In genomic region chr1:157017198-157017994, GRCm38 (mm10) we compare ENCODE assay signal across 13 mouse cellular contexts.
DNase-seq lines count a peak whose midpoint lies in the region; ATAC-seq and TF ChIP-seq lines count a peak whose summit lies in the region.
"Had no signal": no experiment of that assay in that cellular context is flagged by ENCODE, and none has a peak within 500 bp of the region (broad histone marks: within the 10 kb centered on the region; RNA-seq: fewer than 3 reads in every experiment).

No protein-coding gene starts in this region.

- no peak overlapping the region for H3K9ac ChIP-seq in lung, embryonic 16.5 days (ENCODE audit: low read length)
- H3K9ac ChIP-seq: hindbrain, embryonic 14.5 days; liver, embryonic 15.5 days had no signal

- H3K4me1 ChIP-seq in lung, embryonic 16.5 days (replicated peaks; ENCODE audit: control insufficient read depth, insufficient read depth, low read length): peaks cover 16% of the 10 kb centered on the region
- H3K4me1 ChIP-seq in limb, embryonic 10.5 days: peaks cover 6% of the 10 kb centered on the region; the same call in 1 of the 2 replicates
- peaks cover 34% of the 10 kb centered on the region for H3K4me1 ChIP-seq in thymus, adult 2 months (replicated peaks; ENCODE audit: control insufficient read depth, insufficient read depth, low read length)

- H3K27me3 ChIP-seq in lung, embryonic 16.5 days (ENCODE audit: control insufficient read depth, insufficient read depth, low read depth, low read length): no peaks in the 10 kb centered on the region
- H3K27me3 ChIP-seq in limb, embryonic 10.5 days (ENCODE audit: low read depth, poor library complexity, severe bottlenecking): no peaks in the 10 kb centered on the region
- no peaks in the 10 kb centered on the region for H3K27me3 ChIP-seq in thymus, adult 2 months (ENCODE audit: control insufficient read depth, insufficient read depth, low read length)
- H3K27me3 ChIP-seq: liver, embryonic 15.5 days had no signal

- WGBS in lung, embryonic 16.5 days: 53% methylated on average over 13 of the region's 13 CpGs
- WGBS in limb, embryonic 10.5 days: 74% methylated on average over 13 of the region's 13 CpGs
- WGBS in thymus, adult 2 months: 6% methylated on average over 13 of the region's 13 CpGs

- H3K9me3 ChIP-seq in lung, embryonic 16.5 days (ENCODE audit: control insufficient read depth, low read length): no peaks in the 10 kb centered on the region
- H3K9me3 ChIP-seq in limb, embryonic 10.5 days (replicated peaks): no peaks in the 10 kb centered on the region
- H3K9me3 ChIP-seq: liver, embryonic 15.5 days had no signal

- DNase-seq in lung, postnatal 14 days: no peak
- DNase-seq in T-cell, adult 2 months (ENCODE audit: low spot score): peak; percentile 39
- DNase-seq in limb, embryonic 10.5 days (ENCODE audit: low spot score): no peak
- peak; percentile 49 for DNase-seq in thymus, adult 2 months
- no peak for DNase-seq in left cerebral cortex, postnatal 10 days (ENCODE audit: extremely low spot score in 1 of 2, low spot score in 2 of 2)
- no peak for DNase-seq in layer of hippocampus, adult 8-10 months (ENCODE audit: low spot score in 2 of 2)
- DNase-seq: adrenal gland, postnatal 25 days; gastrocnemius, postnatal 36 days; right cerebral cortex, postnatal 25 days had no signal

- H3K27ac ChIP-seq in lung, embryonic 16.5 days (ENCODE audit: low read length): peak overlapping the region; percentile 9; the same call in 1 of the 2 replicates
- peak overlapping the region; percentile 42; the same call in 1 of the 2 replicates for H3K27ac ChIP-seq in limb, embryonic 10.5 days
- H3K27ac ChIP-seq in thymus, adult 2 months (ENCODE audit: control insufficient read depth, insufficient read depth, low read length): peak overlapping the region; percentile 45; the same call in 1 of the 2 replicates
- H3K27ac ChIP-seq: hindbrain, embryonic 14.5 days; liver, embryonic 15.5 days had no signal

- no peak for TF ChIP-seq CTCF in thymus, adult 2 months (IDR thresholded peaks at IDR 0.05; ENCODE audit: borderline replicate concordance, control insufficient read depth, extremely low read depth, insufficient read depth, low read length, poor library complexity)

- ATAC-seq in lung, embryonic 16.5 days (ENCODE audit: low read depth): no peak

- no peak for TF ChIP-seq POLR2A in thymus, adult 2 months (IDR thresholded peaks at IDR 0.05; ENCODE audit: control insufficient read depth, extremely low read depth, insufficient read depth, low read length, poor library complexity)

- intact Hi-C loops in left cerebral cortex, postnatal 10 days (cut with DNase I): no loop called here

- H3K4me3 ChIP-seq in lung, embryonic 16.5 days (ENCODE audit: low read length): no peak overlapping the region
- no peak overlapping the region for H3K4me3 ChIP-seq in limb, embryonic 10.5 days
- H3K4me3 ChIP-seq in thymus, adult 2 months (ENCODE audit: control insufficient read depth, insufficient read depth, low read length): no peak overlapping the region
- H3K4me3 ChIP-seq: liver, embryonic 15.5 days; myocyte had no signal

- H3K36me3 ChIP-seq in lung, embryonic 16.5 days (ENCODE audit: control insufficient read depth, insufficient read depth, low read length): no peaks in the 10 kb centered on the region
- H3K36me3 ChIP-seq in limb, embryonic 10.5 days: no peaks in the 10 kb centered on the region
- H3K36me3 ChIP-seq in thymus, adult 2 months (ENCODE audit: control insufficient read depth, insufficient read depth, low read length): no peaks in the 10 kb centered on the region
- H3K36me3 ChIP-seq: liver, embryonic 15.5 days had no signal

- H3K4me2 ChIP-seq in lung, embryonic 16.5 days (ENCODE audit: low read depth, low read length): no peak overlapping the region
- H3K4me2 ChIP-seq: hindbrain, embryonic 14.5 days; liver, embryonic 15.5 days had no signal

Comparison
In these comparisons a context has a peak if more than half of its experiments do, and no peak if none do; other contexts are left out.
1. DNase-seq: peak in T-cell, adult 2 months (single experiment) and thymus, adult 2 months (single experiment); none in lung, postnatal 14 days (single experiment), limb, embryonic 10.5 days (single experiment), left cerebral cortex, postnatal 10 days (0 of 2) and layer of hippocampus, adult 8-10 months (0 of 2).
2. Peak in every context shown above with its lines, with median percentiles within 50 percentile points of each other: H3K27ac ChIP-seq.